Mouse (Mus musculus) kidney, adult 2 months (tissue): ENCODE data around the gene Bcr.

Experiments used
- CTCF ChIP-seq: fragments of 200-500 bp; conservative IDR thresholded peaks from 2 replicates; pipeline ENCODE4 v1.5.1; 2011; ENCODE audit warnings: low read depth, mild to moderate bottlenecking, control low read depth, low read length, moderate library complexity, mixed read lengths; ENCODE audit not compliant: insufficient read depth, insufficient read length
- POLR2A ChIP-seq: fragments of 200-500 bp; IDR thresholded peaks from one replicate; pipeline ENCODE4 v1.6.1; 2011; ENCODE audit warnings: low read depth, low read length, control low read depth

DNA sequence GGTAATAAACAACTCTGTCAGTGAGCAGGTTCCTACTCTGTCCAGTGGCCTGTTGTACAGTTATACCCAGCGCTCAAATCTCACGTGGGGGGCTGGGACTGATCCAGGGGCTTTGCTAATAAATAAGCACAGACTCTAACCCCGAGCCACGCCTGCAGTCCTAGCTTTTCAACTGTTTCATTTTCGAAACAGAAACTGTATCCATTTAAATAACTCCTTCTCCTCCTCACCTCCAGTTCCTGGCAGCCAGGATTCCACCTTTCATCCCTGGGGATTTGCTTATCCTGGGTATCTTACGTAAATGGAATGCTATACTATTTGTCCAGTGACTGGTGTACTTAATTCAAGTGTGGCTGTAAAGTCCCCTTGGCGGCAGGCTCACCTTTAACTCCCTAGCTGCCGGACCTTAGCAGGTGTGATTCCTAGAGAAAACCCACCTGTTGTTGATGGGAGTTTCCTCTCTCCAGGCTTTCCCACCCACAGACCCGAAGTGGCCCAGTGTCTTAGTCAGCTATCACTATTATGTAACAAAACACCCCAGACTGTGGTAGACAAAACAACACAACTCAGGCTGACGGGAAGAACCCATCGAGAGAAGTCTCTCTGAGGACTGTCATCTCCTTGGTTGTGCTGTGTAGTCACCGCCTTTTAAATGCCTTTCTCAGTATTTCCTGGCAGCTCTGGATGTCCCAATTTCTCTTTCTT is 8.4 kb downstream of the Bcr start:
- TF ChIP-seq POLR2A (no peak), CTCF (no peak)
